Mouse (Mus musculus) hindbrain, embryonic 15.5 days (tissue): ENCODE measurements at regions not wholly inside any gene's neighbourhood (a gene's known extent, or its start where the extent isn't known, plus 50 kb on each side); places are given as distances from the start of the nearest gene placed in this dataset.
A peak's percentile ranks its signal among the peaks of the same experiment; 100 is the strongest.

ENCODE experiments used
- ATAC-seq: fragments of 200-750 bp; cut with Nextera tagmentation; 2 replicates; pipeline ENCODE4 v1.8.0; 2017; ENCODE audit warnings: low read depth, moderate number of reproducible peaks, moderate TSS enrichment; ENCODE audit not compliant: low FRiP score
- H3K27ac ChIP-seq: fragments of 300-500 bp; sonication (generic); replicated peaks from 2 replicates; pipeline ENCODE4 v1.5.1; 2015; ENCODE audit warnings: mild to moderate bottlenecking, inconsistent platforms
- H3K27me3 ChIP-seq: fragments of 300-500 bp; sonication (generic); 2 replicates; pipeline ENCODE4 v1.6.1; 2015; ENCODE audit warnings: control low read depth, inconsistent platforms
- H3K36me3 ChIP-seq: fragments of 300-500 bp; sonication (generic); 2 replicates; pipeline ENCODE4 v1.6.1; 2015; ENCODE audit warnings: control low read depth, inconsistent platforms
- H3K4me1 ChIP-seq: fragments of 300-500 bp; sonication (generic); replicated peaks from 2 replicates; pipeline ENCODE4 v1.6.1; 2015; ENCODE audit warnings: control low read depth, inconsistent platforms
- H3K4me2 ChIP-seq: fragments of 300-500 bp; sonication (generic); 2 replicates; pipeline ENCODE4 v1.6.1; 2015; ENCODE audit warnings: moderate library complexity, mild to moderate bottlenecking, inconsistent platforms
- H3K4me3 ChIP-seq: fragments of 300-500 bp; sonication (generic); 2 replicates; pipeline ENCODE4 v1.5.1; 2015; ENCODE audit warnings: mild to moderate bottlenecking, inconsistent platforms
- H3K9ac ChIP-seq: fragments of 300-500 bp; sonication (generic); 2 replicates; pipeline ENCODE4 v1.6.1; 2015; ENCODE audit warnings: inconsistent platforms
- H3K9me3 ChIP-seq: fragments of 300-500 bp; sonication (generic); 2 replicates; pipeline ENCODE4 v1.6.1; 2016; ENCODE audit warnings: control low read depth, inconsistent platforms
- WGBS: fragments of 180-500 bp; shearing (Covaris S2); methylation state at CpG from one replicate; pipeline ENCODE4 v1.1.7; 2015; 5-methylcytosine and 5-hydroxymethylcytosine counted together

DNA sequence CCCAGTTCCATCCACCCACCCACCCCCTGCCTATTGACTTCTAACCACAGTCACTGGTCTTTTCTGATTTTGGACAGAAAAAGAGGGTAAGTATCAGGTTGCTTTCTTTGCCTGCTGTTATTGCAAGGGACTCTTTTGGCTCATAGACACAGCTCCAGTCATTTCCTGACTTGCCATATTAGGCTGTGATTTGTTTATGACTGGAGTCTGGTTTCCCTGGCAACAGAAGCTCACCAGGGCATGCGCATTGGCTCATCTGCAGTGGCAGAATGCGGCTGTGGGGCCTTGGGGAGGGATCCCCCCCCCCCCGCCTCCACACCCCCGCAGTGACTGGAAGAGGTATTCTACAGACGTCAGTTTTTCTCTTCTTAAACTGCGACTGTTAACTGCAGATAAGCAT, 65.9 kb downstream of the Cdr1 start:
- H3K9me3 ChIP-seq, result no peaks in the 10 kb centered on the region
- H3K9ac ChIP-seq, result no peak overlapping the region
- H3K4me1 ChIP-seq, result no peaks in the 10 kb centered on the region
- peak overlapping the region; percentile 35 for H3K4me2 ChIP-seq
- 0 out of 2 replicates have a peak, but pooled peaks cover 3% of the 10 kb centered on the region for H3K36me3 ChIP-seq
- H3K27me3 ChIP-seq, result no peaks in the 10 kb centered on the region
- H3K27ac ChIP-seq, result no peak overlapping the region
- 20% methylated on average over 6 of the region's 6 CpGs for WGBS
- ATAC-seq, result peak; percentile 43; the same call in 1 of the 2 replicates
- H3K4me3 ChIP-seq, result no peak overlapping the region

DNA sequence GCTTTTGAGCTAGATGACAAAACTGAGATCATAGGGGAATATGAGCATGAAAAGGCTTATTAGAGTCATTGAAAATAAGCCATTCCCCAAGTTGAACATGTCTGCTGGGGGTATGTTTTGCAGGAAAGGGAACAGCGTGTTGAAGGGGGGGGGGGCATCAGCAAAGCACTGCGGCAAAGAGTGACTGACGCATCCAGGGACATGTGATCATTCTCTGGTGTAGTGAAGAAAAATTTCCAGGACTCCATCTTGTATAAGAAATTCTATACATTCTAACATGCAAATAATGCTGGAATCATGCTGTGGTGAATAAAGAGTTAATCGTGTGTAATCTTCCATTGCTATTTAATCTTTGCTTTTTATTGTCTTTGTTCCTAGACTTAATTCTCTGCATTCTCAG, 68.0 kb downstream of the Cdr1 start:
- H3K9ac ChIP-seq, result peak overlapping the region; percentile 37; the same call in 1 of the 2 replicates
- no peaks in the 10 kb centered on the region for H3K4me1 ChIP-seq
- peak overlapping the region; percentile 76 for H3K27ac ChIP-seq
- no peaks in the 10 kb centered on the region for H3K27me3 ChIP-seq
- 48% methylated on average over 4 of the region's 4 CpGs for WGBS
- 0 out of 2 replicates have a peak, but pooled peaks have one; percentile 54 for ATAC-seq
- H3K36me3 ChIP-seq, result 0 out of 2 replicates have a peak, but pooled peaks cover 3% of the 10 kb centered on the region
- H3K4me2 ChIP-seq, result peak overlapping the region; percentile 44
- peak overlapping the region; percentile 45 for H3K4me3 ChIP-seq
- H3K9me3 ChIP-seq, result no peaks in the 10 kb centered on the region

DNA sequence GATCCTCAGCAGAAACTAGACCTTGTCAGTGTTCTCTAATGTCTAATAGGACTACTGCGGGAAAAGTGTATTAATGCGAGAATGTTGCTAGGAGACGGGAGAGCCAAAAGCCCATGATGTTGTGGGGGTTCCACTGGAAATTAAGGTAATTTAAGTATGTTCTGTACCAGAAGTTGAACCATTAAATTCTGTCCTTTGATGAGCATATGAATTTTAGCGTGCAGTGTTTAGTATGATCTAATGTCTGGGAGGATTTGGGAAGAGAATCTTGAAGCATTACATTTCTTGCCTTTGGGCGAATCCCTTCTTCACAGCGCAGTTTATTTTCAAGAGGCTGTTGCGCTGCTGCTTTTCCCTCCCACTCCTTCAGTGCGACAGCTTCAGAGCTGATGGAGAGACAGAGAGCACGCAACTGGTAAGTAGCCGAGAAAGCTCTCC, 69.3 kb downstream of the Cdr1 start:
- Histone ChIP-seq H3K4me1 (no peaks in the 10 kb centered on the region), H3K9ac (peak overlapping the region; percentile 37), H3K27me3 (no peaks in the 10 kb centered on the region), H3K4me3 (peak overlapping the region; percentile 45), H3K36me3 (no peaks in the 10 kb centered on the region), H3K4me2 (peak overlapping the region; percentile 44), H3K9me3 (no peaks in the 10 kb centered on the region), H3K27ac (peak overlapping the region; percentile 76)
- ATAC-seq, result peak; percentile 89
- 28% methylated on average over 10 of the region's 10 CpGs for WGBS
